Mouse (Mus musculus) embryonic facial prominence, embryonic 15.5 days (tissue): ENCODE measurements around the gene Rgs9. TPM values are rescaled to one million over a fixed set of nuclear protein-coding genes. Genes with fewer than 3 reads are reported as not detected.

Experiments used
- ATAC-seq: fragments of 200-750 bp; cut with Nextera tagmentation; 2 replicates; pipeline ENCODE4 v1.8.0; 2017; ENCODE audit warnings: low read depth, moderate TSS enrichment; ENCODE audit not compliant: insufficient number of reproducible peaks, low FRiP score, low TSS enrichment
- H3K27ac ChIP-seq: fragments of 300-500 bp; sonication (generic); replicated peaks from 2 replicates; pipeline ENCODE4 v1.5.1; 2015; ENCODE audit warnings: mild to moderate bottlenecking, inconsistent platforms
- H3K27me3 ChIP-seq: fragments of 300-500 bp; sonication (generic); 2 replicates; pipeline ENCODE4 v1.6.1; 2015; ENCODE audit warnings: inconsistent platforms
- H3K36me3 ChIP-seq: fragments of 300-500 bp; sonication (generic); 2 replicates; pipeline ENCODE4 v1.6.1; 2015; ENCODE audit warnings: mild to moderate bottlenecking, inconsistent platforms
- H3K4me1 ChIP-seq: fragments of 300-500 bp; sonication (generic); 2 replicates; pipeline ENCODE4 v1.6.1; 2015; ENCODE audit warnings: inconsistent platforms
- H3K4me2 ChIP-seq: fragments of 300-500 bp; sonication (generic); replicated peaks from 2 replicates; pipeline ENCODE4 v1.6.1; 2015; ENCODE audit warnings: mild to moderate bottlenecking, inconsistent platforms
- H3K4me3 ChIP-seq: fragments of 300-500 bp; sonication (generic); replicated peaks from 2 replicates; pipeline ENCODE4 v1.5.1; 2015; ENCODE audit warnings: mild to moderate bottlenecking, inconsistent platforms
- H3K9ac ChIP-seq: fragments of 300-500 bp; sonication (generic); 2 replicates; pipeline ENCODE4 v1.6.1; 2015; ENCODE audit warnings: inconsistent platforms
- H3K9me3 ChIP-seq: fragments of 300-500 bp; sonication (generic); replicated peaks from 2 replicates; pipeline ENCODE4 v1.6.1; 2016; ENCODE audit warnings: inconsistent platforms
- WGBS: fragments of 180-500 bp; shearing (Covaris S2); methylation state at CpG from one replicate; pipeline ENCODE4 v1.1.7; 2015; 5-methylcytosine and 5-hydroxymethylcytosine counted together
- polyA plus RNA-seq: library from polyadenylated mRNA; unstranded; fragments of >200 nt; fragmentation: Nextera tagmentation; extraction: Ambion mirVana; gene quantifications from 2 replicates; pipeline ENCODE4 v1.2.1, GENCODE M21; 2015

Gene Rgs9
- polyA plus RNA-seq, 1 experiment from 2014 or later: 2.2 TPM

- H3K4me1 ChIP-seq: peaks cover 15% of the 10 kb centered on the region
- 0 out of 2 replicates have a peak, but pooled peaks have one; percentile 20 for ATAC-seq
- H3K9ac ChIP-seq: no peak overlapping the region
- H3K4me2 ChIP-seq: peak overlapping the region; percentile 59
- H3K4me3 ChIP-seq: peak overlapping the region; percentile 38; the same call in 1 of the 2 replicates
- H3K36me3 ChIP-seq: no peaks in the 10 kb centered on the region
- H3K27me3 ChIP-seq: no peaks in the 10 kb centered on the region
- H3K27ac ChIP-seq: no peak overlapping the region
- WGBS: 33% methylated on average over 17 of the region's 17 CpGs
- no peaks in the 10 kb centered on the region for H3K9me3 ChIP-seq
Observed at GRCm38 (mm10) chr11:109330706-109331393, 32.9 kb upstream of the Rgs9 start.

GRCm38 (mm10) chr11:109329331-109329730 lies 31.4 kb upstream of the Rgs9 start:
- Histone ChIP-seq H3K4me2 (no peak overlapping the region), H3K9ac (no peak overlapping the region), H3K27ac (no peak overlapping the region), H3K9me3 (no peaks in the 10 kb centered on the region), H3K36me3 (no peaks in the 10 kb centered on the region), H3K4me1 (peaks cover 15% of the 10 kb centered on the region), H3K4me3 (no peak overlapping the region), H3K27me3 (no peaks in the 10 kb centered on the region)
- WGBS: 47% methylated on average over 4 of the region's 4 CpGs
- no peak for ATAC-seq

GRCm38 (mm10) chr11:109327952-109328351 lies 30.0 kb upstream of the Rgs9 start:
- WGBS: 75% methylated on average over 10 of the region's 10 CpGs
- H3K27ac ChIP-seq: no peak overlapping the region
- H3K9me3 ChIP-seq: no peaks in the 10 kb centered on the region
- H3K4me3 ChIP-seq: no peak overlapping the region
- peaks cover 21% of the 10 kb centered on the region for H3K4me1 ChIP-seq
- H3K4me2 ChIP-seq: no peak overlapping the region
- H3K27me3 ChIP-seq: no peaks in the 10 kb centered on the region
- ATAC-seq: no peak
- no peak overlapping the region for H3K9ac ChIP-seq
- no peaks in the 10 kb centered on the region for H3K36me3 ChIP-seq

GRCm38 (mm10) chr11:109327381-109327780 lies 29.5 kb upstream of the Rgs9 start:
- WGBS: 39% methylated on average over 3 of the region's 3 CpGs
- ATAC-seq: no peak
- Histone ChIP-seq H3K27ac (no peak overlapping the region), H3K9me3 (no peaks in the 10 kb centered on the region), H3K27me3 (no peaks in the 10 kb centered on the region), H3K36me3 (no peaks in the 10 kb centered on the region), H3K9ac (no peak overlapping the region), H3K4me2 (no peak overlapping the region), H3K4me1 (peaks cover 21% of the 10 kb centered on the region), H3K4me3 (no peak overlapping the region)

GRCm38 (mm10) chr11:109326270-109326669 lies 28.3 kb upstream of the Rgs9 start:
- no peak for ATAC-seq
- no peaks in the 10 kb centered on the region for H3K27me3 ChIP-seq
- H3K9ac ChIP-seq: no peak overlapping the region
- no peaks in the 10 kb centered on the region for H3K36me3 ChIP-seq
- H3K4me2 ChIP-seq: no peak overlapping the region
- 59% methylated on average over 13 of the region's 13 CpGs for WGBS
- H3K4me1 ChIP-seq: peaks cover 14% of the 10 kb centered on the region
- H3K9me3 ChIP-seq: no peaks in the 10 kb centered on the region
- H3K27ac ChIP-seq: no peak overlapping the region
- no peak overlapping the region for H3K4me3 ChIP-seq

- Histone ChIP-seq H3K27ac (no peak overlapping the region), H3K4me1 (peaks cover 17% of the 10 kb centered on the region), H3K27me3 (no peaks in the 10 kb centered on the region), H3K36me3 (no peaks in the 10 kb centered on the region), H3K9me3 (no peaks in the 10 kb centered on the region), H3K9ac (no peak overlapping the region), H3K4me3 (no peak overlapping the region), H3K4me2 (no peak overlapping the region)
- ATAC-seq: no peak
- 42% methylated on average over 8 of the region's 8 CpGs for WGBS
Observed at GRCm38 (mm10) chr11:109320361-109320933, 22.5 kb upstream of the Rgs9 start.

GRCm38 (mm10) chr11:109319946-109320345 lies 22.0 kb upstream of the Rgs9 start:
- Histone ChIP-seq H3K4me2 (no peak overlapping the region), H3K9ac (no peak overlapping the region), H3K4me3 (no peak overlapping the region), H3K36me3 (no peaks in the 10 kb centered on the region), H3K27ac (no peak overlapping the region), H3K4me1 (peaks cover 17% of the 10 kb centered on the region), H3K27me3 (no peaks in the 10 kb centered on the region), H3K9me3 (no peaks in the 10 kb centered on the region)
- WGBS: 78% methylated on average over 5 of the region's 5 CpGs
- no peak for ATAC-seq

- H3K4me3 ChIP-seq: no peak overlapping the region
- WGBS: 71% methylated on average over 4 of the region's 4 CpGs
Observed at GRCm38 (mm10) chr11:109319471-109319870, 21.5 kb upstream of the Rgs9 start.

GRCm38 (mm10) chr11:109316921-109317320 lies 19.0 kb upstream of the Rgs9 start:
- WGBS: 40% methylated on average over 4 of the region's 4 CpGs
- Histone ChIP-seq H3K36me3 (no peaks in the 10 kb centered on the region), H3K4me1 (peaks cover 13% of the 10 kb centered on the region; the same call in 1 of the 2 replicates), H3K27ac (no peak overlapping the region), H3K9ac (no peak overlapping the region), H3K9me3 (no peaks in the 10 kb centered on the region), H3K4me3 (no peak overlapping the region), H3K27me3 (0 out of 2 replicates have a peak, but pooled peaks cover 2% of the 10 kb centered on the region), H3K4me2 (no peak overlapping the region)
- ATAC-seq: no peak

More at GRCm38 (mm10) chr11:109319471-109319870, 21.5 kb upstream of the Rgs9 start:
- Histone ChIP-seq H3K36me3 (no peaks in the 10 kb centered on the region), H3K4me1 (peaks cover 17% of the 10 kb centered on the region), H3K9me3 (no peaks in the 10 kb centered on the region), H3K27ac (no peak overlapping the region), H3K9ac (no peak overlapping the region), H3K27me3 (no peaks in the 10 kb centered on the region), H3K4me2 (no peak overlapping the region)
- ATAC-seq: no peak

GRCm38 (mm10) chr11:109311885-109312605 lies 14.1 kb upstream of the Rgs9 start:
- Histone ChIP-seq H3K4me2 (peak overlapping the region; percentile 60), H3K9me3 (no peaks in the 10 kb centered on the region), H3K9ac (peak overlapping the region; percentile 63), H3K36me3 (no peaks in the 10 kb centered on the region), H3K27ac (peak overlapping the region; percentile 82), H3K4me3 (peak overlapping the region; percentile 60), H3K27me3 (0 out of 2 replicates have a peak, but pooled peaks cover 2% of the 10 kb centered on the region), H3K4me1 (0 out of 2 replicates have a peak, but pooled peaks cover 3% of the 10 kb centered on the region)
- WGBS: 9% methylated on average over 20 of the region's 20 CpGs
- ATAC-seq: peak; percentile 89

GRCm38 (mm10) chr11:109305680-109306079 lies 7.8 kb upstream of the Rgs9 start:
- Histone ChIP-seq H3K27ac (no peak overlapping the region), H3K36me3 (no peaks in the 10 kb centered on the region), H3K4me3 (no peak overlapping the region), H3K4me1 (no peaks in the 10 kb centered on the region), H3K4me2 (no peak overlapping the region), H3K27me3 (no peaks in the 10 kb centered on the region), H3K9ac (no peak overlapping the region), H3K9me3 (no peaks in the 10 kb centered on the region)
- WGBS: 81% methylated on average over 5 of the region's 5 CpGs
- ATAC-seq: no peak
